Mouse (Mus musculus) ovary, adult 10 weeks (tissue): ENCODE measurements around the gene Zbtb12. TPM values are rescaled to one million over a fixed set of nuclear protein-coding genes. Genes with fewer than 3 reads are reported as not detected.

Experiments
- polyA plus RNA-seq: library from polyadenylated mRNA; stranded (reverse); fragments of 350-450 nt; fragmentation: Illumina TruSeq; extraction: RNeasy Lipid Tissue Mini Kit (QIAGEN cat#74804); gene quantifications from one replicate; pipeline ENCODE4 v1.2.3, GENCODE M21; 2014

The Zbtb12 gene
- 10.8 TPM for polyA plus RNA-seq

DNA sequence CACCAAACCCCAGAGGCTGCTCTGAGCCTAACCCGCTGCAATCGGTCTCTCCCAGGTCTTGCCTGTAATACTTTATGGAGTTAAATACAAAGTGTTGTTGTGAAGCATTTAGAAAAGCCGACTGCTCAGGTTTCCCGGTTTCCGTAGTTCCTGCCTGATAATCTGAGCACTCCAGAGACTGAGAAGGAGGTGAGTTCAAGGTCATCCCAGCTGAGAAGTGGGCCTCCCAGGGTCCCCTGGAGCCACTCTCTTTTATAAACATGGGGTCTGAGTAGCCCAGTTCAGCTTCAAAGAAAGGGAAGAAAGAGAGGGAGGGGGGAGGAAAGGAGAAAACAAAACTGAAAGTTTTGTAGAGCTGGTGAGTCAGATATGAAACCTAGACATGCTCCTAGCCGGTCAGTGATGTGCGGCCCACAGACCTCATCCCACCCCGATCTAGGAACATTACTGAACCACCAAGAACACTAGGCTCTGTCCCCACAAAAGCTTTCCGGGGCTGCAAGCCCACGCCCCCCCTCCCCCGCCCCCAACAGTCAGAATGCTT, at the start of gene Zbtb12:
Gene Zbtb12 (plus strand): TSS at position 148 of the 544 bp plus-strand sequence.

DNA sequence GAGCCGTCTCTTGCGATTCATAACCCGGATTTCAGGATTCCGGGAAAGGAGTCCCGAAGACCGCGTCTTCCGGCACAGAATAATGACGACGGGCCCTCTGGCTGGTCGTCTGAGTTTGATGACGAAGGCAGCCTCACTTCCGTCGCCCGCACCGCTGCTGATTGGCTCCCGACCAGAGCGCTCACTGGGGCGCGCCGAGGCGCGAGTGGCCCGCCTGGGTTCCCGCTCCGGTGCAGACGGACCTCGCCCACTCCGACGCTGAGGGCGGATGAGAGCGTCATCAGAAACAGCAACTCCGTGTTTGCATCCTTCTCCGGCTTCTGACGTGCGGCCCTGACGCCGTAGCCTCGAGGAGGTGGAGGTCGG, 42.4 kb upstream of the Zbtb12 start, which contains the start of the genes Stk19 and Dxo:
Gene Stk19 (minus strand): TSS at position 90 of the 366 bp plus-strand sequence.
Gene Dxo (plus strand): TSS at position 164 of the 366 bp plus-strand sequence.

DNA sequence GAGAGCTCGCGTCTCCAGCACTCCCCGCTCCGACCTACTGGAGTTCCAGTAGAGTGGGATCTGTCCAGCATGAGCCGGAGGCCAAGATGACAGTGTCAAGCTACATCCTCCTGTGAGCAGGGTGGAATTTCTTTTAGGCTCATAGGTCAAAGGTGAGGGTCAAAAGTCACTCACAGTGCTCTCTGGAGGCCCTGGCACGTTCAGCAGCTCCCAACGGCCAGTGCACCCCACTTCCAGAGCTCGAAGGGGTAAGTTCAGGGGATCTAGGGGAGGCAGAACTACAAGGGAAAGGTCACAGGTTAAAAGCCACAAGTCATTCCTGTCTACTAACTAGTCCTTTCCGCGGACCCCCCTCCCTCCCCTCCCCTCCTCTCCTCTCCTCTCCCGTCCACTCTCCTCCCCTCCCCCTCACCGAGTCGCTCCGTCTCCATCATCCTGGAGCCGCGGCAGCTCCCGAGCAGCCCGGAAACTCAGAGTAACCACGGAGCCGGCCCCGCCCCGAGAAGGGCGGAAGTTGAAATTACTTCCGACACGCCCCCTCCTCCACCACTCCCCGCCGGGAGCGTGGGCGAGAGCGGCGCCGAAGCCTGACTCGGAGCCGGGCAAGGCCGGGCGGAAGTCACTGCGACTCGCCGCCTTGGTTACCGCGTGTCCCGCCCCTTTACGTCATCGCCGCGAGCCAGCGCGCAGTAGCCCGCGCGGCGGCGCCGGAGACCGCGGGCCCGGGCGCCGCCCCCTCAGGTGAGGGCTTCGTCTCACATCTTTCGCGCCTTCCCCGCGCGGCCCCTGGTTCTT, 29.4 kb upstream of the Zbtb12 start, which contains the start of the genes Skiv2l and Nelfe:
Gene Skiv2l (minus strand): TSS at position 489 of the 795 bp plus-strand sequence.
Gene Nelfe (plus strand): TSS at position 670 of the 795 bp plus-strand sequence.

DNA sequence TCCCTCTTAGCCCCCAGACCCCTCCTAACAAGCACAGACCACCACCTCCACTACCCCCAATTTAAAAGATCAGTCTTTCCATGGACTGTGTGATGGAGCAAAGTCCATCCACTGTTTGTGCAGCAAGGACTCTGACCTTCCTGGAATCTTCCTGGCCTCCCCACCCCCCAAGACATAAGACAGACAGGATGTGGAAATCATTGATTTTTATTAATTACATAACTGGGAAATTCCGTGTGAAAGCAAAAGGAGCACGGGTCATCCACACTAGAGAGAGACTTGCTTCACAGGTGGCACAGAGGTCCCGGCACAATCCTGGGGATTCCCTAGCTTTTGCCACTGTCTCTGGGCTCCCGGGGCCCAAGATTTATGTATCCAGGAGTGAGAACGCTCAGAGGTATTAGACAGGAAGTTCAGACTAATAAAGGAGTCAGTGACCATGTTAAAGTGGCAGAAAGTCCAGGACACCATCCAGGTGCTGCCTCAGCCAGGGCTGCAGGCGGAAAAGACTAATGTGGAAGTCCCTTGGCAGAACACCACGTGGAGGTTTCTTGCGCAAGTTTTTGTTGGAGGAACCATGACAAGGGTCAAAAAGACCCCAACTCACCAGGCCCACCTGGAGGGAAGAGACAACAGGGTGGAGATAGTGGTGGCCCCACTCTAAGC, 16.7 kb upstream of the Zbtb12 start, which contains the start of gene Cfb:
Gene Cfb (minus strand): TSS at position 103 of the 666 bp plus-strand sequence.

DNA sequence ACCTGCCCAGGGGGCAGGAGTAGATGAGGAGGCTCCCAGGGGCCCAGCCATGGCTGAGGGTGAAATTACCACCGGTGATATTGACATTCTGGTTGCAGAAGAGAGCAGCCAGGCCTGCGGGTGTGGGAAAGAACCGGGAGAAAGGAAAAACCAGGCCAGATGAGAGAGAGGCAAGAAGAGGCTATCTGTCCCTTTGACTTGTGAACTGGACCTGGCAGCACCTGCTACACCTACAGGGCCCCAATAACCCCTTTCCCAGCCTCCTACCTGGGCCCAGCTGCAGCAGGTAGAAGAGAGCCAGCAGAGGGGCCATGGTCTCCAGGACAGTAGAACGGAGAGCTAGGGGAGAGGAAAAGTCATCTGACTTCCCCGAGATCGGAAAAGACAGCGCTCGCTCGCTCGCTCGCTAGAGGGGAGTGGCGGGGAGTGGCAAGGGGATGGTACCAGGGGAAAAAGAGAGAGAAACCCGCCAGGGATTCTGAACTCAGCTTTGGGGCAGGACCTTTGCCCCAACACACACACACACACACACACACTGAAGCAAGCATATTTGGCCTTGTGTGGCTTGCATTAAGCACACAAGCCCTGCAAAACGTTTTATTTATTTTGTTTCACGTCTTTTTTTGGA, 2.5 kb downstream of the Zbtb12 start, which contains the start of gene Gm20547:
Gene Gm20547 (minus strand): TSS at position 360 of the 628 bp plus-strand sequence.

DNA sequence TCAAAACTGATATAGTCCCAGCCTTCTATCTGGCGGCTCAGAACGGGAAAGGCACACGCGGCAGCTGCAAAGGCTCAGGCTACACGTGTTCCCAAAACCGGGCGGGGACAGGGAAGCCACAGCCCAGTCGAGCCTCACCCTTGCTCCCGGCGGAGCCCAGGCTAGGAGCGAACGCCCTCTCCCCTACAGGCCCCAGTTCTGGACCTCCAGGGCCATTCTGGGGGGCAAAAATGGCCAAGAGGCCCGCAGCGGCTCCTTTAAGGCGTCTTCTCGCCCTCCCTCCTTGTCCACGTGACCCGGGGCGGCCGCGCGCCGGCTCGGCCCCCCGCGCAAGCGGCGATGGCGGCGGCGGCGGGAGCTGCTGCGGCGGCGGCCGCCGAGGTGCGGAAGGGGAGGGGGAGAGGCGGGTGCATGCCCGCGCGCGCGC, 18.9 kb downstream of the Zbtb12 start, which contains the start of the genes C2 and Ehmt2:
Gene C2 (minus strand): TSS at position 106 of the 427 bp plus-strand sequence.
Gene Ehmt2 (plus strand): TSS at position 310 of the 427 bp plus-strand sequence.

DNA sequence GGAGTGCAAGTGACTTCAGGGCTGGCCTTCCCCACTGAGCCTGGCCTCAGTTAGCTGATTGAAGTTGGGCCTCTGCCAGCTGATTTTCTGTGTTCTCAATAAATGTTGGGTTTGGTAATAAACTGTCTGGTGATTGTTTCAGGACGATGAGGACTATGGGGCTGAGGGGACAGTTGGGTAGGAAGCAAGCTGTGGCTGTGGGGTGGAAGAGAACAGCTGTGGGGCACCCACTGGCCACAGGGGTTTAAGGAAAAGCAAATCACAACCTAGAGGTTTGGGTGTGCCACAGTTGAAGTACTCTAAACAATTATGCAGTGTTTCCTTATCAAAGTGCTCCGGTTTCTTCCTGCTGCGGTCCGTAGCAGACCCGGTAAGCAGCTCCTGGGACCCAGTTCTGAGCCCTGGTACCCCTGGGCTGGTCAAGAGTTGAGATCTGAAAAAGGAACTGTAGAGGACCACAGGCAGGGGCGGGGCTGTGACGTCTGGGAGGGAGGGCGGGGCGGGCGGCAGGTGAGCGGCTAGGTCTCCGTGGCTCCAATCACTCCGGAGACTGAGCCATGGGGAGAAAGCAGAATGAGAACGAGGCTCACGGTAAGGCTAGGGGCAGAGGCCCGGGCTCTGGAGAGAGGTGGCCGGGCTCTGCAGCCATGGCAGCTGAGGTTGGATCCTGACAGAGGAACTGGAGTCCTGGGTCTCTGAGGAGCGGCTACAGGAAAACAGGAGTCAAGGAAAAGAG, 34.8 kb downstream of the Zbtb12 start, which contains the start of gene Slc44a4:
Gene Slc44a4 (plus strand): TSS at position 537 of the 736 bp plus-strand sequence.

DNA sequence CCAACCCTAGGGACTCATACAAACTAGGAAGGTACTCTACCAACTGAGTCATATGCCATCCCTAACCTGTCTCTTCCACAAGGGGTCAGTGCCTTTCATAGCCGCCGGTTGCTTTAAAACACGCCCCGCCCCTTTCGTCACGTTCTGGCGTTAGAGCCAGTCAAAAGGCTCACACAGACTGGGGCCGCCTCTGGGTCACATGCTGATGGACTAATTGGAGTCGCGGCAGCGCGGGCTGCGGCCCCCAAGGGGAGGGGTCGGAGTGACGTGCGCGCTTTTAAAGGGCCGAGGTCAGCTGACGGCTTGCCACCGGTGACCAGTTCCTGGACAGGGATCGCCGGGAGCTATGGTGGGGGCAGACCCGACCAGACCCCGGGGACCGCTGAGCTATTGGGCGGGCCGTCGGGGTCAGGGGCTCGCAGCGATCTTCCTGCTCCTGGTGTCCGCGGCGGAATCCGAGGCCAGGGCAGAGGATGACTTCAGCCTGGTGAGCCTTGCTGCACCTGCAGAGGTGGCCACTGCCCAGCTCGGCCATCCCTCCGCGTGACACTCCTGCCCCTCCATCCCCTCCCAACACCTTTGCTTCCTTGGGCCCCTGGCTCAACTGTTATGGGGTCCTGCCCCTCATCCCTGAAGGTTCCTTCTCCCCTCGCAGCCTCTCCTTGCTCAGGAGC, 51.9 kb downstream of the Zbtb12 start, which contains the start of gene Neu1:
Gene Neu1 (plus strand): TSS at position 193 of the 674 bp plus-strand sequence.

Other genes with a start within 250 kb of the Zbtb12 start
- 1.5 TPM for gene Prrt1, start 249.9 kb upstream of the Zbtb12 start, polyA plus RNA-seq
- 9.4 TPM for gene Fkbpl, start 234.7 kb upstream of the Zbtb12 start, polyA plus RNA-seq
- gene Atf6b, start 232.3 kb upstream of the Zbtb12 start, polyA plus RNA-seq = 2.5 TPM
- gene Tnxb, start 208.9 kb upstream of the Zbtb12 start, polyA plus RNA-seq = 0.06 TPM
- 1.7 TPM for gene C4b, start 135.6 kb upstream of the Zbtb12 start, polyA plus RNA-seq
- not detected for gene Cyp21a1, start 74.9 kb upstream of the Zbtb12 start, polyA plus RNA-seq
- 4.4 TPM for gene Stk19, start 42.5 kb upstream of the Zbtb12 start, polyA plus RNA-seq
- 1.9 TPM for gene Dxo, start 42.5 kb upstream of the Zbtb12 start, polyA plus RNA-seq
- 2.9 TPM for gene Skiv2l, start 29.3 kb upstream of the Zbtb12 start, polyA plus RNA-seq
- gene Nelfe, start 29.1 kb upstream of the Zbtb12 start, polyA plus RNA-seq = 1.8 TPM
- not detected for gene Cfb, start 17.0 kb upstream of the Zbtb12 start, polyA plus RNA-seq
- gene Gm20547, start 2.6 kb downstream of the Zbtb12 start, polyA plus RNA-seq = 1.0 TPM
- gene C2, start 18.8 kb downstream of the Zbtb12 start, polyA plus RNA-seq = 11.5 TPM
- gene Ehmt2, start 19.0 kb downstream of the Zbtb12 start, polyA plus RNA-seq = 9.4 TPM
- 0.20 TPM for gene Slc44a4, start 35.0 kb downstream of the Zbtb12 start, polyA plus RNA-seq
- gene Neu1, start 51.8 kb downstream of the Zbtb12 start, polyA plus RNA-seq = 1.8 TPM
- gene Hspa1b, start 79.8 kb downstream of the Zbtb12 start, polyA plus RNA-seq = 16.9 TPM
- not detected for gene Gm20481, start 90.4 kb downstream of the Zbtb12 start, polyA plus RNA-seq
- 8.2 TPM for gene Hspa1a, start 92.7 kb downstream of the Zbtb12 start, polyA plus RNA-seq
- gene Hspa1l, start 93.2 kb downstream of the Zbtb12 start, polyA plus RNA-seq = not detected
- 19.2 TPM for gene Lsm2, start 102.4 kb downstream of the Zbtb12 start, polyA plus RNA-seq
- 6.0 TPM for gene Vars, start 121.5 kb downstream of the Zbtb12 start, polyA plus RNA-seq
- gene Vwa7, start 137.1 kb downstream of the Zbtb12 start, polyA plus RNA-seq = not detected
- not detected for gene Sapcd1, start 148.5 kb downstream of the Zbtb12 start, polyA plus RNA-seq
- gene Msh5, start 167.3 kb downstream of the Zbtb12 start, polyA plus RNA-seq = 0.68 TPM
- gene Clic1, start 170.5 kb downstream of the Zbtb12 start, polyA plus RNA-seq = 25.1 TPM
- gene Ddah2, start 179.6 kb downstream of the Zbtb12 start, polyA plus RNA-seq = 2.7 TPM
- not detected for gene Ly6g6c, start 185.9 kb downstream of the Zbtb12 start, polyA plus RNA-seq
- 0.20 TPM for gene Mpig6b, start 186.7 kb downstream of the Zbtb12 start, polyA plus RNA-seq
- not detected for gene Ly6g6e, start 197.4 kb downstream of the Zbtb12 start, polyA plus RNA-seq
- not detected for gene Ly6g6d, start 198.6 kb downstream of the Zbtb12 start, polyA plus RNA-seq
- not detected for gene Ly6g6f, start 206.1 kb downstream of the Zbtb12 start, polyA plus RNA-seq
- 3.5 TPM for gene Abhd16a, start 209.8 kb downstream of the Zbtb12 start, polyA plus RNA-seq
- gene Ly6g5c, start 228.8 kb downstream of the Zbtb12 start, polyA plus RNA-seq = not detected
- not detected for gene Ly6g5b, start 235.9 kb downstream of the Zbtb12 start, polyA plus RNA-seq
- 0.91 TPM for gene Gpank1, start 242.0 kb downstream of the Zbtb12 start, polyA plus RNA-seq
- gene Csnk2b, start 242.6 kb downstream of the Zbtb12 start, polyA plus RNA-seq = 117 TPM
- gene D17H6S53E, start 246.9 kb downstream of the Zbtb12 start, polyA plus RNA-seq = 0.83 TPM